Mouse (Mus musculus) hindbrain, embryonic 12.5 days (tissue): ENCODE results near the gene Olfr610. TPM values are rescaled to one million over a fixed set of nuclear protein-coding genes. Genes with fewer than 3 reads are reported as not detected.
"Not testable (repeated sequence)": the region's sequence is repeated elsewhere in the genome, so short reads cannot be mapped to it uniquely, and the experiment has no call there.

Experiments used
- ATAC-seq: fragments of 200-750 bp; cut with Nextera tagmentation; 2 replicates; pipeline ENCODE4 v1.8.0; 2017; ENCODE audit warnings: moderate TSS enrichment; ENCODE audit not compliant: low FRiP score
- H3K27ac ChIP-seq: fragments of 300-500 bp; sonication (generic); 2 replicates; pipeline ENCODE4 v1.5.1; 2016; ENCODE audit warnings: mild to moderate bottlenecking
- H3K27me3 ChIP-seq: fragments of 300-500 bp; sonication (generic); 2 replicates; pipeline ENCODE4 v1.6.1; 2016; ENCODE audit warnings: mild to moderate bottlenecking
- H3K36me3 ChIP-seq: fragments of 300-500 bp; sonication (generic); 2 replicates; pipeline ENCODE4 v1.6.1; 2016; ENCODE audit warnings: mild to moderate bottlenecking
- H3K4me1 ChIP-seq: fragments of 300-500 bp; sonication (generic); 2 replicates; pipeline ENCODE4 v1.6.1; 2016
- H3K4me2 ChIP-seq: fragments of 300-500 bp; sonication (generic); replicated peaks from 2 replicates; pipeline ENCODE4 v1.6.1; 2016; ENCODE audit warnings: mild to moderate bottlenecking
- H3K4me3 ChIP-seq: fragments of 300-500 bp; sonication (generic); 2 replicates; pipeline ENCODE4 v1.5.1; 2016; ENCODE audit warnings: mild to moderate bottlenecking
- H3K9ac ChIP-seq: fragments of 300-500 bp; sonication (generic); 2 replicates; pipeline ENCODE4 v1.6.1; 2016; ENCODE audit warnings: mild to moderate bottlenecking, moderate library complexity
- H3K9me3 ChIP-seq: fragments of 300-500 bp; sonication (generic); replicated peaks from 2 replicates; pipeline ENCODE4 v1.6.1; 2016; ENCODE audit warnings: mild to moderate bottlenecking
- WGBS: fragments of 180-500 bp; shearing (Covaris S2); methylation state at CpG from one replicate; pipeline ENCODE4 v1.1.7; 2016; 5-methylcytosine and 5-hydroxymethylcytosine counted together
- polyA plus RNA-seq: library from polyadenylated mRNA; unstranded; fragments of >200 nt; fragmentation: Nextera tagmentation; extraction: Ambion mirVana; gene quantifications from 2 replicates; pipeline ENCODE4 v1.2.1, GENCODE M21; 2016

The Olfr610 gene
- polyA plus RNA-seq = not detected in 2 replicates

DNA sequence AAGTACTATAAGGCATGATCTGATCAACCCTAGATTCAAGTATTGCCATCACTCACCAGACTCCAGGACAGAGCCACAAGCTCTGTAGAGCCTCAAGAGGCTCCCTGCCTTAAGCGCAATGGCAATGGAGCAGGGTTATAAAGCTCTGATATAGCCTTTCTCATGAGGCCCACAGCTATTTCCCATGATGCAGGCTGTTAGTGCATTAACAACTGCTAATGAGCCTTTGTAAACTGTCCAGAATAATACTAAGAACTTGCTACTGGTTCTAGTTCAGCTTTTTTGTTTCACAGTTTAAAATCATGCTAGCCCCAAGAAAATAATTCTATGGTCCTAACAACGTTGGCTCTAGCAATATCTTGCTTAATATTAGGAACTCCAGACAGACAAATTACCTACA lies at the start of gene Olfr610:
TSS of gene Olfr610 (minus strand) at position 101 of the 400 bp plus-strand sequence.
- no peak for ATAC-seq
- no peak within 1 kb of the TSS for H3K27ac ChIP-seq
- no peaks in the 10 kb centered on the region for H3K36me3 ChIP-seq
- H3K4me1 ChIP-seq = no peaks in the 10 kb centered on the region
- H3K9me3 ChIP-seq = no peaks in the 10 kb centered on the region
- H3K4me3 ChIP-seq = no peak within 1 kb of the TSS
- 84% methylated on average over 2 of the region's 2 CpGs for WGBS
- H3K4me2 ChIP-seq = no peak within 1 kb of the TSS
- H3K27me3 ChIP-seq = no peaks in the 10 kb centered on the region
- H3K9ac ChIP-seq = no peak within 1 kb of the TSS

- H3K27ac ChIP-seq = no peak within 1 kb of the TSS
- H3K9ac ChIP-seq = no peak within 1 kb of the TSS
- H3K4me1 ChIP-seq = no peaks in the 10 kb centered on the region
- no peak within 1 kb of the TSS for H3K4me2 ChIP-seq
- H3K27me3 ChIP-seq = no peaks in the 10 kb centered on the region
- WGBS = 84% methylated on average over 2 of the region's 2 CpGs
- ATAC-seq = no peak
- no peaks in the 10 kb centered on the region for H3K36me3 ChIP-seq
- H3K4me3 ChIP-seq = no peak within 1 kb of the TSS
- no peaks in the 10 kb centered on the region for H3K9me3 ChIP-seq
Observed at GRCm38 (mm10) chr7:103555779-103556178, 43.9 kb upstream of the Olfr610 start, which contains the start of gene Olfr615. TSS of gene Olfr615 (plus strand) at chr7:103556079.

- 83% methylated on average over 2 of the region's 2 CpGs for WGBS
Observed at GRCm38 (mm10) chr7:103547774-103548173, 35.9 kb upstream of the Olfr610 start, which contains the start of gene Olfr613. TSS of gene Olfr613 (plus strand) at chr7:103548074.

GRCm38 (mm10) chr7:103542617-103543016 lies 30.7 kb upstream of the Olfr610 start, which contains the start of gene Olfr612:
TSS of gene Olfr612 (minus strand) at chr7:103542717.
- 87% methylated on average over 2 of the region's 2 CpGs for WGBS
- ATAC-seq, H3K36me3 ChIP-seq, H3K27me3 ChIP-seq, H3K9me3 ChIP-seq, H3K9ac ChIP-seq, H3K4me3 ChIP-seq, H3K4me2 ChIP-seq, H3K27ac ChIP-seq, H3K4me1 ChIP-seq: not testable (repeated sequence)

More at GRCm38 (mm10) chr7:103547774-103548173, 35.9 kb upstream of the Olfr610 start, which contains the start of gene Olfr613:
- Histone ChIP-seq H3K9me3 (no peaks in the 10 kb centered on the region), H3K4me3 (no peak within 1 kb of the TSS), H3K36me3 (no peaks in the 10 kb centered on the region), H3K9ac (no peak within 1 kb of the TSS), H3K27ac (no peak within 1 kb of the TSS), H3K27me3 (no peaks in the 10 kb centered on the region), H3K4me2 (no peak within 1 kb of the TSS), H3K4me1 (no peaks in the 10 kb centered on the region)
- ATAC-seq = no peak

DNA sequence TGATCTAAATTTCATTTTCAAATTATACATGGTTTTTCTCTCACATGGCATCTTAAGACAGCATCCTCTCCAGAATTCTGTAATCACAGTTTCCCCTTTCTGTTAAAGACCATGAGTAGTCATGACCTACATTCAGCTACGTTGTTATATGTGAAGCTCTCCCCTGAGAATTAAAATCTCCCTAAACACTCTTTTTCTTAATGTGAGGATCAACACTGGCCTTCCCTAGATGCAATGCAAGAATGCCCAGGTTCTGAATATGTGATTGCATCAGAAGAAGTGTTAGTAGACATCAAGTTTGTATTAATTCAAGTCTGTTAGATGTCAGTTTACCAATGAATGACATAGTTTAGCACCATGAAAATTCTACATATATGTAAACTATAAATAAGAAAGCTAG lies 8.8 kb upstream of the Olfr610 start, which contains the start of gene Olfr611:
TSS of gene Olfr611 (minus strand) at position 101 of the 400 bp plus-strand sequence.
- H3K9ac ChIP-seq, H3K27ac ChIP-seq, H3K4me1 ChIP-seq, H3K4me2 ChIP-seq, H3K4me3 ChIP-seq, H3K36me3 ChIP-seq, ATAC-seq, H3K9me3 ChIP-seq, H3K27me3 ChIP-seq: not testable (repeated sequence)
- WGBS = 67% methylated on average over 1 of the region's 1 CpGs

DNA sequence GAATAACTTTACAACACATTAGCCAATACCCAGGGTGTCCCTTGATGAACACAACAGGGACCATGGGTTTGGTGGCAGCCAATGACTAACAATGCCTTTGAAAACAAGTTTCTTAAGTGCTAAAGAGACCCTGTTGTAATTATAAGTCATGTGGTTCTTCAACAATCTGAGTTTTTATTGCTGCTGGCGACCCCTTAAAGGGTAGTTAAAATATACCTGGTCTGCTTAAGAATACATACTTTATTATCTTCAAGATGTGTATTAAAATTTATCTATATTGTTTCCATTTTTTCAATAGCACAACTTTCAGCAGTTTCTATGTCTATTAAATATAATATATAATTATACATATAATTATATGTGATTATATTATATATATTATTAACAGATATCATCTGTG lies 14.0 kb downstream of the Olfr610 start, which contains the start of gene Olfr609:
TSS of gene Olfr609 (minus strand) at position 101 of the 400 bp plus-strand sequence.
- Histone ChIP-seq H3K36me3 (no peaks in the 10 kb centered on the region), H3K27ac (no peak within 1 kb of the TSS), H3K27me3 (no peaks in the 10 kb centered on the region), H3K4me2 (no peak within 1 kb of the TSS), H3K4me3 (no peak within 1 kb of the TSS), H3K4me1 (no peaks in the 10 kb centered on the region), H3K9ac (no peak within 1 kb of the TSS), H3K9me3 (no peaks in the 10 kb centered on the region)
- 62% methylated on average over 1 of the region's 1 CpGs for WGBS
- no peak for ATAC-seq

DNA sequence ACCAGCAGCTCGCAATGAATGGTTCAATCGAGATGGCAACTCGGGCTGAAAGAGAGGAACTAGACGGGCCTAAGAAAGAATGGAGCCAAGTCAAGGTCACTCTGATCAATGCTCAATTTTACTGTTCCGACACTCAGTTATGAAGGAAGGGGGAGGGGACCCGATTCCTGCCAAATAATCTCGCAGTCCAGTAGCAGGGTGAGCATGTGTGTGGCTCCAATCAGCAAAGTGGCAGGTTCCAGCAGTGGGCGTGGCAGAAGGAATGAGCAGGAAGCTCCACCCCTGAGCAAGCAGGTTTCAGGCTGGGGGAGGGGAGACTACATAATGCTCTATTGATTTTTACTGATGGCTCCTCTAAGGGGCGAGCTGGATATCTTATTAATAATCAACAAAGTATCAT lies 34.8 kb downstream of the Olfr610 start:
- H3K4me1 ChIP-seq, H3K9me3 ChIP-seq, ATAC-seq, H3K9ac ChIP-seq, H3K27me3 ChIP-seq, H3K27ac ChIP-seq, H3K36me3 ChIP-seq, H3K4me3 ChIP-seq, H3K4me2 ChIP-seq: not testable (repeated sequence)
- 85% methylated on average over 9 of the region's 9 CpGs for WGBS

DNA sequence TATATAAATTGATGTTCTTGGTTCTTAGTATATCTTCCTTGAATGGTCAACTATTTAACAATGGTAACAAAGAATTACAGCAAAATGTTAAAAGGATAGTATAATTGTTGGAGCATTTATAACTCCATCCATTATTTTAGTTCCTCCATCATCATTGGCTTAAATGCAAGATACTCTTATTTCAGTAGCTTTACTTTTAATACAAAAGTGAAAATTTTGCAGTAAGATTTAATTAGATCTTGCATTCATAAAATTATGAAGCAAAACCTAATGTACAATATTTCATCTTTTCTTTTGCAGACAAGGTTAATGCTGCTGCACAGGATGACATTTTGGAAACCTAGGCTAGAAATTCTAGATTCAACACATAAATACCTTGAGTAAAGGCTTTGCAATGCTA lies 42.3 kb downstream of the Olfr610 start, which contains the start of gene Olfr608:
TSS of gene Olfr608 (plus strand) at position 301 of the 400 bp plus-strand sequence.
- no peak within 1 kb of the TSS for H3K27ac ChIP-seq
- H3K4me1 ChIP-seq = no peaks in the 10 kb centered on the region
- no peak within 1 kb of the TSS for H3K9ac ChIP-seq
- ATAC-seq = no peak
- H3K4me2 ChIP-seq = no peak within 1 kb of the TSS
- H3K4me3 ChIP-seq = no peak within 1 kb of the TSS
- H3K27me3 ChIP-seq = no peaks in the 10 kb centered on the region
- 0 out of 2 replicates have a peak, but pooled peaks cover 4% of the 10 kb centered on the region for H3K9me3 ChIP-seq
- H3K36me3 ChIP-seq = no peaks in the 10 kb centered on the region

DNA sequence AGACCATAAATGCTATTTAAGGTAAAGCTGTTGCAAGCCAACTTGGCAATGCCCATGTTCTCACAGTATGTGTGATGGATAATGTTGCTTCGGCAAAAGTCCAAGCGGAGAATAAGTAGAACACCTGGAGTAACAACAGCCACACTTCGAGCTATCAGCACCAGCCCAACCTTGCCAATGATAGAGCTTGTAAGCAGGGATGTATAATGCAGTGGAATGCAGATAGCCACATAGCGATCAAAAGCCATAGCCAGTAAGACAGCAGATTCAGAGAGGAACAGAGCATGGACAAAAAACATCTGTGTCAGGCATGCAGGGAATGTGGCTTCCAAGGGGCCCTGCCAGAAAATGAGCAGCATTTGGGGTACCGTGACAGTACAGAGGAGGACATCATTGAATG lies 51.3 kb downstream of the Olfr610 start:
- Histone ChIP-seq H3K36me3 (no peaks in the 10 kb centered on the region), H3K9ac (no peak overlapping the region), H3K27ac (no peak overlapping the region), H3K4me2 (no peak overlapping the region), H3K4me3 (no peak overlapping the region), H3K4me1 (no peaks in the 10 kb centered on the region), H3K27me3 (no peaks in the 10 kb centered on the region), H3K9me3 (0 out of 2 replicates have a peak, but pooled peaks cover 2% of the 10 kb centered on the region)
- WGBS = 93% methylated on average over 5 of the region's 5 CpGs
- no peak for ATAC-seq

Other genes with a start within 250 kb of the Olfr610 start
- gene Olfr596, start 206.5 kb downstream of the Olfr610 start, polyA plus RNA-seq = not detected in 2 replicates
- not detected in 2 replicates for gene Olfr597, start 195.8 kb downstream of the Olfr610 start, polyA plus RNA-seq
- not detected in 2 replicates for gene Olfr598, start 188.6 kb downstream of the Olfr610 start, polyA plus RNA-seq
- not detected in 2 replicates for gene Olfr599, start 176.2 kb downstream of the Olfr610 start, polyA plus RNA-seq
- gene Olfr600, start 162.5 kb downstream of the Olfr610 start, polyA plus RNA-seq = not detected in 2 replicates
- gene Olfr601, start 149.5 kb downstream of the Olfr610 start, polyA plus RNA-seq = not detected in 2 replicates
- gene Olfr603, start 125.9 kb downstream of the Olfr610 start, polyA plus RNA-seq = not detected in 2 replicates
- gene Usp17lc, start 97.0 kb downstream of the Olfr610 start, polyA plus RNA-seq = not detected in 2 replicates
- not detected in 2 replicates for gene Olfr605, start 66.7 kb downstream of the Olfr610 start, polyA plus RNA-seq
- not detected in 2 replicates for gene Olfr606, start 63.1 kb downstream of the Olfr610 start, polyA plus RNA-seq
- gene Olfr607, start 48.0 kb downstream of the Olfr610 start, polyA plus RNA-seq = not detected in 2 replicates
- not detected in 2 replicates for gene Olfr608, start 42.2 kb downstream of the Olfr610 start, polyA plus RNA-seq
- not detected in 2 replicates for gene Olfr609, start 14.1 kb downstream of the Olfr610 start, polyA plus RNA-seq
- not detected in 2 replicates for gene Olfr611, start 8.7 kb upstream of the Olfr610 start, polyA plus RNA-seq
- gene Olfr612, start 30.6 kb upstream of the Olfr610 start, polyA plus RNA-seq = not detected in 2 replicates
- not detected in 2 replicates for gene Olfr613, start 36.0 kb upstream of the Olfr610 start, polyA plus RNA-seq
- gene Olfr615, start 44.0 kb upstream of the Olfr610 start, polyA plus RNA-seq = not detected in 2 replicates
- not detected in 2 replicates for gene Olfr616, start 57.0 kb upstream of the Olfr610 start, polyA plus RNA-seq
- gene Olfr617, start 60.9 kb upstream of the Olfr610 start, polyA plus RNA-seq = not detected in 2 replicates
- not detected in 2 replicates for gene Olfr618, start 78.0 kb upstream of the Olfr610 start, polyA plus RNA-seq
- not detected in 2 replicates for gene Olfr619, start 88.5 kb upstream of the Olfr610 start, polyA plus RNA-seq
- not detected in 2 replicates for gene Olfr620, start 100.4 kb upstream of the Olfr610 start, polyA plus RNA-seq
- not detected in 2 replicates for gene Olfr622, start 130.6 kb upstream of the Olfr610 start, polyA plus RNA-seq
- gene Olfr623, start 151.6 kb upstream of the Olfr610 start, polyA plus RNA-seq = not detected in 2 replicates
- 0.04 and 0.07 TPM in 2 replicates for gene Olfr624, start 159.1 kb upstream of the Olfr610 start, polyA plus RNA-seq
- not detected in 2 replicates for gene Olfr625-ps1, start 170.6 kb upstream of the Olfr610 start, polyA plus RNA-seq
- not detected in 2 replicates for gene Olfr243, start 202.5 kb upstream of the Olfr610 start, polyA plus RNA-seq
- not detected in 2 replicates for gene Olfr628, start 218.3 kb upstream of the Olfr610 start, polyA plus RNA-seq
- not detected in 2 replicates for gene Olfr629, start 232.8 kb upstream of the Olfr610 start, polyA plus RNA-seq
- gene Olfr630, start 245.2 kb upstream of the Olfr610 start, polyA plus RNA-seq = not detected in 2 replicates